Mouse (Mus musculus) CH12.LX (cell line): ENCODE measurements around the gene Slc7a6. TPM values are rescaled to one million over a fixed set of nuclear protein-coding genes. Genes with fewer than 3 reads are reported as not detected.
A peak's percentile ranks its signal among the peaks of the same experiment; 100 is the strongest.
"Not testable (repeated sequence)": the region's sequence is repeated elsewhere in the genome, so short reads cannot be mapped to it uniquely, and the experiment has no call there.

ENCODE experiments used
- DNase-seq: peaks from one replicate; pipeline ENCODE4 v3.0.0-alpha.2; 2013; ENCODE audit errors: extremely low read depth
- H3K27ac ChIP-seq: 2 replicates; pipeline ENCODE4 v1.5.1; 2012; ENCODE audit warnings: low read depth, mild to moderate bottlenecking, control low read depth, moderate library complexity; ENCODE audit not compliant: insufficient read depth
- H3K27me3 ChIP-seq: replicated peaks from 2 replicates; pipeline ENCODE3; 2012; ENCODE audit warnings: inconsistent platforms
- H3K36me3 ChIP-seq, 2 experiments: replicated peaks in 1 of 2; 2 replicates each; pipeline versions ENCODE3 to v1.6.1; 2012; ENCODE audit warnings: inconsistent platforms in 1 of 2, low read length in 1 of 2, mild to moderate bottlenecking in 1 of 2, mixed read lengths in 1 of 2, moderate library complexity in 1 of 2; ENCODE audit not compliant: control insufficient read depth in 1 of 2, insufficient read depth in 1 of 2
- H3K4me1 ChIP-seq, 2 experiments: 2 replicates each; pipeline ENCODE4 v1.6.1; 2012; ENCODE audit warnings: inconsistent platforms in 1 of 2, moderate library complexity in 1 of 2; ENCODE audit not compliant: insufficient read depth in 2 of 2, control insufficient read depth in 1 of 2
- H3K4me2 ChIP-seq: 2 replicates; pipeline ENCODE4 v1.6.1; 2012; ENCODE audit warnings: low read depth, mild to moderate bottlenecking, control low read depth; ENCODE audit not compliant: poor library complexity, insufficient read depth, severe bottlenecking
- H3K4me3 ChIP-seq, 3 experiments: fragments of 150-350 bp in 1 of 3; sonication (generic) in 1 of 3; replicated peaks in 1 of 3; 2 replicates each; pipeline versions ENCODE3 to v1.5.1; 2011 to 2012; ENCODE audit warnings: low read depth in 2 of 3, low read length in 2 of 3, mild to moderate bottlenecking in 2 of 3, moderate library complexity in 2 of 3, control low read depth in 1 of 3, improper control_type of control experiment in 1 of 3, inconsistent platforms in 1 of 3, mixed read lengths in 1 of 3; ENCODE audit not compliant: poor library complexity in 1 of 3
- H3K79me2 ChIP-seq: replicated peaks from 2 replicates; pipeline ENCODE4 v1.6.1; 2012; ENCODE audit warnings: mild to moderate bottlenecking, moderate library complexity; ENCODE audit not compliant: control insufficient read depth, poor library complexity, insufficient read depth, severe bottlenecking; ENCODE audit errors: extremely low read depth
- H3K9ac ChIP-seq: 2 replicates; pipeline ENCODE4 v1.6.1; 2012; ENCODE audit warnings: low read depth, mild to moderate bottlenecking, control low read depth, moderate library complexity; ENCODE audit not compliant: insufficient read depth
- H3K9me3 ChIP-seq: replicated peaks from 2 replicates; pipeline ENCODE3; 2012; ENCODE audit warnings: low read length, inconsistent platforms, mixed read lengths
- BHLHE40 ChIP-seq: IDR thresholded peaks from 2 replicates; pipeline ENCODE4 v1.6.1; 2011; ENCODE audit warnings: mild to moderate bottlenecking, low read depth, low read length, improper control_type of control experiment
- CHD1 ChIP-seq: IDR thresholded peaks from 2 replicates; pipeline ENCODE4 v1.6.1; 2012; ENCODE audit warnings: low read depth, low read length, improper control_type of control experiment, inconsistent platforms
- CHD2 ChIP-seq: IDR thresholded peaks from 2 replicates; pipeline ENCODE4 v1.6.1; 2011; ENCODE audit warnings: low read length, improper control_type of control experiment
- ELF1 ChIP-seq: IDR thresholded peaks from 2 replicates; pipeline ENCODE4 v1.6.1; 2014; ENCODE audit warnings: low read depth, mild to moderate bottlenecking, inconsistent platforms, low read length, improper control_type of control experiment
- ETS1 ChIP-seq: conservative IDR thresholded peaks from 2 replicates; pipeline ENCODE4 v1.6.1; 2012; ENCODE audit warnings: low read depth, mild to moderate bottlenecking, inconsistent platforms, low read length, improper control_type of control experiment, moderate library complexity
- IRF4 ChIP-seq: IDR thresholded peaks from 2 replicates; pipeline ENCODE4 v1.6.1; 2014; ENCODE audit warnings: low read depth, mild to moderate bottlenecking, inconsistent platforms, low read length, improper control_type of control experiment
- MAX ChIP-seq: IDR thresholded peaks from 2 replicates; pipeline ENCODE4 v1.6.1; 2011; ENCODE audit warnings: low read length, improper control_type of control experiment
- MXI1 ChIP-seq: IDR thresholded peaks from 2 replicates; pipeline ENCODE4 v1.6.1; 2011; ENCODE audit warnings: mild to moderate bottlenecking, low read depth, low read length, improper control_type of control experiment
- NRF1 ChIP-seq: IDR thresholded peaks from 2 replicates; pipeline ENCODE4 v1.6.1; 2014; ENCODE audit warnings: low read depth, mild to moderate bottlenecking, inconsistent platforms, low read length, improper control_type of control experiment, moderate library complexity
- POLR2A ChIP-seq: IDR thresholded peaks from 2 replicates; pipeline ENCODE4 v1.6.1; 2011; ENCODE audit warnings: low read depth, mild to moderate bottlenecking, improper control_type of control experiment, low read length
- POLR2AphosphoS2 ChIP-seq: IDR thresholded peaks from 2 replicates; pipeline ENCODE4 v1.6.1; 2011; ENCODE audit warnings: low read depth, low read length, improper control_type of control experiment
- SIN3A ChIP-seq: IDR thresholded peaks from 2 replicates; pipeline ENCODE4 v1.6.1; 2012; ENCODE audit warnings: low read length, improper control_type of control experiment, inconsistent platforms
- SMC3 ChIP-seq: IDR thresholded peaks from 2 replicates; pipeline ENCODE4 v1.6.1; 2011; ENCODE audit warnings: low read depth, low read length, improper control_type of control experiment
- TBP ChIP-seq: conservative IDR thresholded peaks from 2 replicates; pipeline ENCODE4 v1.6.1; 2011; ENCODE audit warnings: low read depth, low read length, improper control_type of control experiment
- TCF12 ChIP-seq: IDR thresholded peaks from 2 replicates; pipeline ENCODE4 v1.6.1; 2014; ENCODE audit warnings: low read depth, mild to moderate bottlenecking, inconsistent platforms, low read length, improper control_type of control experiment
- UBTF ChIP-seq: IDR thresholded peaks from 2 replicates; pipeline ENCODE4 v1.6.1; 2012; ENCODE audit warnings: low read depth, mild to moderate bottlenecking, inconsistent platforms, low read length, improper control_type of control experiment, moderate library complexity
- USF2 ChIP-seq: conservative IDR thresholded peaks from 2 replicates; pipeline ENCODE4 v1.6.1; 2011; ENCODE audit warnings: low read depth, low read length, improper control_type of control experiment
- dilution Hi-C: fragments of 300-500 bp; cut with MboI; formaldehyde crosslinking; loops from 2 replicates; pipeline ENCODE4 v1.14.3; 2020; ENCODE audit warnings: low sequenced_read_pairs; ENCODE audit not compliant: extremely low pct_unique_long_range_greater_than_20kb, extremely low pct_ligation_motif_present
- in situ Hi-C: fragments of 300-500 bp; cut with MboI; formaldehyde crosslinking; loops from 3 replicates; pipeline ENCODE4 v1.14.3; 2019; ENCODE audit warnings: low sequenced_read_pairs, low pct_ligation_motif_present, low pct_unique_long_range_greater_than_20kb, mixed read lengths
- polyA plus RNA-seq: library from polyadenylated mRNA; unstranded; fragments of >175 nt; gene quantifications from 2 replicates; pipeline ENCODE4 v1.2.1, GENCODE M21; 2012; ENCODE audit warnings: low read depth; ENCODE audit not compliant: insufficient read length
- total RNA-seq, 2 experiments: library from RNA; depleted of rRNA; stranded (reverse); fragments of 300-350 nt in 1 of 2; fragments of >200 nt in 1 of 2; gene quantifications; 2 replicates each; pipeline ENCODE4 v1.2.3; 2012 to 2014

Slc7a6 gene
- total and polyA plus RNA-seq, 3 experiments, result 24.2 to 61.8 (median 32.6) TPM

DNA sequence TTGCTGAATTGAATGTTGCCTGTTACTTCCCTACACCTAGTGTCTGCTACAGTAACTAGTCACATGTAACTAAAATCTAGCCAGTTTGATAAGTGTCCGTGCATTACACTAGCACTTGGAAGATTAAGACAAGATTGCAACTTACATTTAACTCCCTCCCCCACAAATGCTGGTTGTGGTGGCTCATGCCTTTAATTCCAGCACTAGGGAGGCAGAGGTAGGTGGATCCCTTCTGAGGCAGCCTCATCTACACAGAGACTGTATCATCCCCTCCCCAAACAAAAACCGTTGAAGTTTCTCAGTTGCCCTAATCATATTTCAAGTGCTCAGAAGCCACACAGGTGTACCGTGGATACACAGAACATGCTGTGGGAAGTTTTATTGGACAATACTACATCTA lies 30.9 kb downstream of the Slc7a6 start:
- H3K9me3 ChIP-seq, in situ Hi-C loops, H3K9ac ChIP-seq, H3K4me1 ChIP-seq, H3K4me2 ChIP-seq, H3K79me2 ChIP-seq, DNase-seq, H3K4me3 ChIP-seq, H3K27ac ChIP-seq, dilution Hi-C loops, H3K27me3 ChIP-seq: not testable (repeated sequence)
- H3K36me3 ChIP-seq, result peaks cover 68 to 89% of the 10 kb centered on the region in 2 experiments
- TF ChIP-seq POLR2A, result 0 out of 2 replicates have a peak, but pooled peaks have one; percentile 15

DNA sequence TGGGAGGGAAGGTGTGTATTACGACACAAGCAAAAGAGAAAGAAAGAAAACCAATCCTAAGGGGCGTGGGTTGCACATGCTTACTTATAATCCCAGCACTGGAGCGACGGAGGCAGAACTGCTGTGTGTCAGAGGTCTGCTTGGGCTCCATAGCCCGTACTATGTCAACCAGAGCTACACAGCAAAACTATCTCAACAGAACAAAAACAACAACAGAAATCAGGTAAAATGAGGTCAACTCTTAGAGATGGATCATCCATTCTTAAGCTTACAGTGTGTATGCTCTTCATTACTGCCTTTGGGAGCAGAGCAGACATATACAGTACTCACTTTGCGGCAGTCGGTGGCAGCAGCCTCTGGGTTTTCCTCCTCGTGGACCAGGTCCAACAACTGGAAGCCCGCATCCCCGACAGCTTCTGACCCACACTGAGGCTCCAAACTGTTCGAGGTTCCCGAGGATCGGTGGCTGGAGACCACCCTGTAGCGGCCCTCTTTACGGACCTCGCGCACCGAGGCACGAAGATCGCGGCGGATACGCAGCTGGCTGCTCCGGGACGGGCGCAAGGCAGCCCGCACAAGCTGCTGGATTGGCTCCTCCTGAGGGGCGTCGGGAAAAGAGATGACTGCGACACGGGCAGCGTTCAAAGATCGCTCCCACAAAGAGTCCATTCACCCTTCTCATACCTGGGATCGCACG lies 41.5 kb downstream of the Slc7a6 start:
- TF ChIP-seq MAX (0 out of 2 replicates have a peak, but pooled peaks have one; percentile 25), TBP (no peak), SMC3 (no peak), SIN3A (no peak; the same call in 1 of the 2 replicates), IRF4 (no peak), NRF1 (no peak), ETS1 (no peak), POLR2AphosphoS2 (no peak), TCF12 (no peak), BHLHE40 (no peak), CHD2 (no peak), ELF1 (no peak), USF2 (no peak), MXI1 (peak; percentile 34; the same call in 1 of the 2 replicates), CHD1 (no peak), UBTF (no peak)
- dilution Hi-C loops, result no loop called here
- Histone ChIP-seq H3K4me2 (peak overlapping the region; percentile 98), H3K9me3 (no peaks in the 10 kb centered on the region), H3K27ac (peak overlapping the region; percentile 52), H3K4me1 (peaks cover 2 to 29% of the 10 kb centered on the region in 2 experiments; a peak in 3 of 4 replicates), H3K36me3 (peaks cover 40 to 51% of the 10 kb centered on the region in 2 experiments), H3K4me3 (peak overlapping the region; percentile 87 to 93 (median 88)), H3K79me2 (peaks cover 39% of the 10 kb centered on the region), H3K27me3 (no peaks in the 10 kb centered on the region), H3K9ac (peak overlapping the region; percentile 75)
- DNase-seq, result peak; percentile 52
- in situ Hi-C loops, result loop anchor here (5.0 kb wide), 1 partner anchor 43 kb away; the partner anchor contains the start of gene Slc7a6
